Mouse (Mus musculus) C2C12 (cell line): ENCODE measurements at regions not wholly inside any gene's neighbourhood (a gene's known extent, or its start where the extent isn't known, plus 50 kb on each side); places are given as distances from the start of the nearest gene placed in this dataset.

Experiments used
- CEBPB ChIP-seq: IDR thresholded peaks from one replicate; pipeline ENCODE4 v1.6.1; 2011; ENCODE audit warnings: low read depth, mild to moderate bottlenecking, control low read depth, moderate library complexity
- CTCF ChIP-seq: IDR thresholded peaks from one replicate; pipeline ENCODE4 v1.5.1; 2011; ENCODE audit not compliant: control insufficient read depth, insufficient read depth, insufficient read length
- FOSL1 ChIP-seq: IDR thresholded peaks from one replicate; pipeline ENCODE4 v1.8.0; 2011; ENCODE audit warnings: mild to moderate bottlenecking, low read length; ENCODE audit not compliant: poor library complexity, insufficient read depth, severe bottlenecking
- MAX ChIP-seq: IDR thresholded peaks from one replicate; pipeline ENCODE4 v1.6.1; 2011; ENCODE audit warnings: mild to moderate bottlenecking, control low read depth
- MYOD1 ChIP-seq: IDR thresholded peaks from one replicate; pipeline ENCODE4 v1.6.1; 2011; ENCODE audit warnings: low read depth; ENCODE audit not compliant: control insufficient read depth, insufficient read length
- MYOG ChIP-seq: IDR thresholded peaks from one replicate; pipeline ENCODE4 v1.6.1; 2011; ENCODE audit not compliant: control insufficient read depth, insufficient read length; ENCODE audit errors: extremely low read depth
- USF1 ChIP-seq: IDR thresholded peaks from one replicate; pipeline ENCODE4 v1.6.1; 2011; ENCODE audit warnings: low read depth, mild to moderate bottlenecking, control low read depth, moderate library complexity

DNA sequence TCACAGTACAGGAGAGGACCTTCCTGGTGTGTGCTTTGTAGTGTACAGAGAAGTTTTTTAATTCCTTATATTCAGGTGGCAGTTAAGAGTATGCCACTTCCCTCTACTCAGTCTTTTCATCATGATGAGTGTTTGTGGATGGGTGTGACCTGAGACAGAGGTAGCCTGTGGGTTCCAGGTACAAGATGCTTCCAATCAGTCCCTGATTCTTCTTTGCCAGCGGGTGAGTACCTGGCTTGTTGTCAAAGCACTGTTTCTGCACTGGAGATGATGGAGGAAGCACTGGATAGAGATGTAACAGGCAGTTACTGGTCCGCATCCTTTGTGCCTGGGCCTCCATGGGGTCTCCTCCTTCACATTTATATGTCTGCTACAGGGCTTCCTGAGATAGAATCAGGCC lies 234.7 kb upstream of the Trib2 start:
- TF ChIP-seq CTCF, result no peak
- no peak for TF ChIP-seq FOSL1
- no peak for TF ChIP-seq USF1
- TF ChIP-seq MAX, result no peak
- TF ChIP-seq MYOG, result no peak
- TF ChIP-seq CEBPB, result no peak
- TF ChIP-seq MYOD1, result no peak
